Mouse (Mus musculus) midbrain, embryonic 16.5 days (tissue): ENCODE results near the gene Mgat4a. TPM values are rescaled to one million over a fixed set of nuclear protein-coding genes. Genes with fewer than 3 reads are reported as not detected.
"Not testable (repeated sequence)": the region's sequence is repeated elsewhere in the genome, so short reads cannot be mapped to it uniquely, and the experiment has no call there.

Experiments used
- ATAC-seq: fragments of 200-750 bp; cut with Nextera tagmentation; 2 replicates; pipeline ENCODE4 v1.8.0; 2017; ENCODE audit warnings: moderate TSS enrichment
- H3K27ac ChIP-seq: fragments of 300-500 bp; sonication (generic); 2 replicates; pipeline ENCODE4 v1.5.1; 2014; ENCODE audit warnings: mild to moderate bottlenecking, low read length, mixed read lengths
- H3K27me3 ChIP-seq: fragments of 300-500 bp; sonication (generic); 2 replicates; pipeline ENCODE4 v1.6.1; 2014; ENCODE audit warnings: low read depth, low read length, mixed read lengths; ENCODE audit not compliant: control insufficient read depth, insufficient read depth
- H3K36me3 ChIP-seq: fragments of 300-500 bp; sonication (generic); 2 replicates; pipeline ENCODE4 v1.6.1; 2014; ENCODE audit warnings: mild to moderate bottlenecking, low read length, moderate library complexity, mixed read lengths; ENCODE audit not compliant: control insufficient read depth, insufficient read depth
- H3K4me1 ChIP-seq: fragments of 300-500 bp; sonication (generic); 2 replicates; pipeline ENCODE4 v1.6.1; 2014; ENCODE audit warnings: mild to moderate bottlenecking, low read length, mixed read lengths; ENCODE audit not compliant: control insufficient read depth, insufficient read depth
- H3K4me2 ChIP-seq: fragments of 300-500 bp; sonication (generic); 2 replicates; pipeline ENCODE4 v1.6.1; 2014; ENCODE audit warnings: mild to moderate bottlenecking, low read length, mixed read lengths
- H3K4me3 ChIP-seq: fragments of 300-500 bp; sonication (generic); 2 replicates; pipeline ENCODE4 v1.5.1; 2014; ENCODE audit warnings: low read depth, mild to moderate bottlenecking, low read length, moderate library complexity, mixed read lengths
- H3K9ac ChIP-seq: fragments of 300-500 bp; sonication (generic); 2 replicates; pipeline ENCODE4 v1.6.1; 2014; ENCODE audit warnings: low read depth, low read length, mixed read lengths
- H3K9me3 ChIP-seq: fragments of 300-500 bp; sonication (generic); replicated peaks from 2 replicates; pipeline ENCODE4 v1.6.1; 2014; ENCODE audit warnings: mild to moderate bottlenecking, low read length, mixed read lengths; ENCODE audit not compliant: control insufficient read depth, poor library complexity, severe bottlenecking
- WGBS: fragments of 180-500 bp; shearing (Covaris S2); extraction: QIAGEN DNeasy Blood & Tissue Kit; methylation state at CpG from one replicate; pipeline ENCODE4 v1.1.7; 2014; 5-methylcytosine and 5-hydroxymethylcytosine counted together
- polyA plus RNA-seq: library from polyadenylated mRNA; unstranded; fragments of >200 nt; fragmentation: Nextera tagmentation; extraction: Ambion mirVana; gene quantifications from 2 replicates; pipeline ENCODE4 v1.2.1, GENCODE M21; 2015

Mgat4a gene
- polyA plus RNA-seq, 1 experiment from 2014 or later: 11.7 TPM

DNA sequence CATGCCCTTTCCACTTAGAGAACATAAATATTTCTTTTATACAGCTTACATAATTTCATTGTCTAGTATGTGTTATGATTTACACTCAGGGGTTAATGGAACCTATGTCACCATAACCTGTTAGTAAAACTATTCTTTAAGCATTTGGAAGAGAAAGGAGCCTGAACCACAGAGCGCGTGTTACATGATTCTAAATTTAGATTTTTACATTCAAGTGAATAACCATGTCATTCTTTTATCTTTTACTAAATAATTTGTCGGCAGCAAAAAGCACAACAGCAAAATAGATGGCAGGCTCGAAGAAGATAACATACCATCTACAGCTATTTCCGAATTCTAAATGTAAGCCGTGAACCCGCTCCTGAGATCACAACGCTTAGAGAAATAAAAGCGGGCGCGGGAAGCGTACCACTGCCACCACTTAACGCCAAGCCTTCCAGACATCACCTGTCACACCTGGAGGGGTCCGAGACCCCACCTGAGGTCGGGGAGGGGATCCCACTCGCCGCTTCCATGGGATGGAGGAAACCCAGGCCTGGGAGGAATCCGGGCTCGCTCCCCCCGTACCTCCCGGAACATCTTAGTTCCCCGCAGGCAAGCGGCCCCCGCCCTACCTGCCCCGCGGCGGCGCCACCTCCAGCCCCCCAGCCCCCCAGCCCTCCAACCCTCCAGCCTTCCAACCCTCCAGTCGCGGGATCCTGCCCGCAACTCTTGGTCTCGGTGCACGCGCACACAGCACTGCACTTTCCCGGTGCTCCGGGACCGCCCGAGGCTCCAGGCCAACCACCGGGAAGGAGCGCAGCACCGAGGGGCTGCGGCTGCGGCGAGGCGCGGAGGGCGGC lies 627 bp downstream of the Mgat4a start:
- H3K27ac ChIP-seq: peak overlapping the region; percentile 93
- ATAC-seq: peak; percentile 79
- H3K27me3 ChIP-seq: peaks cover 6% of the 10 kb centered on the region
- peaks cover 7% of the 10 kb centered on the region for H3K4me1 ChIP-seq
- 5% methylated on average over 28 of the region's 47 CpGs for WGBS
- H3K4me3 ChIP-seq: peak overlapping the region; percentile 87
- peak overlapping the region; percentile 90 for H3K9ac ChIP-seq
- H3K4me2 ChIP-seq: peak overlapping the region; percentile 72
- H3K36me3 ChIP-seq: no peaks in the 10 kb centered on the region
- no peaks in the 10 kb centered on the region for H3K9me3 ChIP-seq

DNA sequence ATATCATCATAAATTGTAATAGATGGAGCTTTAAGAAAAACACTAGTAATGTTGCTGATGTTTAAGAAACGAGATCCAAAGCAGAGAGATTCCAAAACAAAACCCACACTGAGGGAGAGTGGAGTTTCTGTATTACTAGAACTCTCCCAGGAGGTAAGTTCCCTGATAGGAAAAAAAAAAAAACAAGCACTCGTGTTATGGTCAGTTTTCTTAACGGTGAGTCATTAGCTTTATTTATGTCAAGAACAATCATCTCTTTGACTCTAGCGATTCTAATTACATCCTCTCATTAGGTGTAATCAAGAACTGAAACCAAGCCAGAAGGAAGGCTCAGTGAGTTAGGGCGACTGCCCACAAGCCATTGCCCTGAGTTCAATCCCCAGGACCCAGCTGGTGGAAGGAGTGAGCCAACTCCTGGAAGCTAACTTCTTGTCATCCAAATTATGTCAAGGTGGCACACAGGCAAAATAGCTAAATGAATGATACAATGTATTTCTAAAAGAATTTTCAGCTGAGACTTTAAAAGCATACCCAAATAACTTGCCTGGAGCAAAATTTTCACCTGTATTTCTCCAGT lies 6.2 kb downstream of the Mgat4a start:
- peaks cover 8% of the 10 kb centered on the region for H3K4me1 ChIP-seq
- WGBS: 71% methylated on average over 5 of the region's 5 CpGs
- H3K9me3 ChIP-seq: no peaks in the 10 kb centered on the region
- H3K27me3 ChIP-seq: no peaks in the 10 kb centered on the region
- H3K27ac ChIP-seq: no peak overlapping the region
- no peak overlapping the region for H3K4me3 ChIP-seq
- no peak overlapping the region; the same call in 1 of the 2 replicates for H3K4me2 ChIP-seq
- H3K9ac ChIP-seq: peak overlapping the region; percentile 10; the same call in 1 of the 2 replicates
- H3K36me3 ChIP-seq: no peaks in the 10 kb centered on the region
- ATAC-seq: no peak

DNA sequence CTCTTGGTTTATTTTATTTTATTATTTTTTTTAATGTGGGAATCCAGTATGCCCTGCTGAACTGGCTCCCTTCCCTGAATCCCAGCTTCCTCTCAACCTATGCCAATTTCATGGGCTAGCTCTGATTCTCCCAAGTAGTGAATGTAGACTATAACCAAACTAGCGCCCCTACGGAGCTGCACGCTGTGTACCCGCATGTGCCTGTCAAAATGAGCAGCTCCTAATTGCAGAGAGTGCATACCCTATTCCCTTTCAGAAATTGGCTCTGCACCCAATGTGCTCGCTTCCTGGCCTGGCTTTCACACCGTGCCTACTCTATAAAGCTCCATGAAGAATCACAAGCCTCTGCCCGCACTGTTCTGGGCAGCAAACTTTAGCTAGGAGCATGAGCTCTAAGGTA lies 7.6 kb downstream of the Mgat4a start:
- Histone ChIP-seq H3K27ac (no peak overlapping the region), H3K36me3 (no peaks in the 10 kb centered on the region), H3K9me3 (no peaks in the 10 kb centered on the region), H3K4me2 (no peak overlapping the region), H3K27me3 (no peaks in the 10 kb centered on the region), H3K4me3 (no peak overlapping the region), H3K9ac (no peak overlapping the region), H3K4me1 (0 out of 2 replicates have a peak, but pooled peaks cover 3% of the 10 kb centered on the region)
- 86% methylated on average over 7 of the region's 7 CpGs for WGBS
- no peak for ATAC-seq

DNA sequence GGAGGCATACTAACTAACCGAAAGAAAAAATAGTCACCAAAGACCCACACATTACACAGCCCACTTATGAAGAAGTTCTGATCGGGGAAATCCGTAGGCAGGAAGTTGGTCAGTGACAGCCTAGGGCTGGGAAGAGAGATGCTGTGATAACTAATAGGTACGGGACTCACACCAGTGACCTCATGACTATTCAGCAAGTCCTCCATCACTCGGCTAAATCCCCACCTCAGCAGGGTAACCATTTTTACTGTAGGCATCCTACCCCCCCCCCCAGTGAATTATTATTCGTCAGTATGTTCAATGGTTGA lies 8.3 kb downstream of the Mgat4a start:
- Histone ChIP-seq H3K9ac (no peak overlapping the region), H3K36me3 (no peaks in the 10 kb centered on the region), H3K4me2 (no peak overlapping the region), H3K9me3 (no peaks in the 10 kb centered on the region), H3K4me3 (no peak overlapping the region), H3K27ac (no peak overlapping the region), H3K4me1 (0 out of 2 replicates have a peak, but pooled peaks cover 3% of the 10 kb centered on the region), H3K27me3 (no peaks in the 10 kb centered on the region)
- ATAC-seq: no peak
- WGBS: 79% methylated on average over 6 of the region's 6 CpGs

DNA sequence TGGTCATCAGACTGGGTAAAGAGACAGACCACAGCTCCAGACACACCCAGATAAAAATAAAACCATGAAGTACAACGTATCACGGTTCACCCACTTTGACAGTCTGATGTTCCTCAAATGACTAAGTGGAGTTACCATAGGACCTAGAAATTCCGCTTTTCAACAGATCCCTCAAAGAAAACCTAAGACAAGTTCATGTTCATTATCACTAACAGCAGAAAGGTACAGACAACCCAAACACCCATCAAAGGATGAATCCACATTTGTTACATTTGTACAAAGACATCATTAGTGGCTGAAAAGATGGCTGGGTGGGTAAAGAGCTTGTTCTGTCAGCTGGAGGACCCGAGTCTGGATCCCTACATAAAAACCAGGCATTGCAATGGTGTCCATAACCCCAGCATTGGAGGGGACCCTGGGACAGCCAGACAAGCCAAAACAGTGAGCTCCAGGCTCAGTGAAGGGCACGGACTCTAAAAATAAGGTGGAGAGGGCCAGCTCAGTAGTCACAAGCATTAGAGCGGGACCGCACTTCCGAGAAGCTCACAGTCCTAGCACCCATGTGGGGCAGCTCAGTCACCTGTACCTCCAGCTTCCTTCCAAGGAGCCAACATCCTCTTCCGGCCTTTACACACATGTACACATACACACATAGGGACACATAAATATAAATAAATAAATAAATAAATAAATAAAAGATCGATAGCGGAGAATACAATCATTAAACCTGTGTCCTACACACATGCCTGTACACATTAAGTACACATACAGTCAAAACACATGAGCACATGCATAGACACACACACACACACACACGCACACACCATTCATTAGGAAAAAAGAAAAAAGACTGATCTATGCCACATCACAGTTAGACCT lies 8.9 kb downstream of the Mgat4a start:
- Histone ChIP-seq H3K9ac (no peak overlapping the region), H3K4me3 (no peak overlapping the region), H3K27ac (no peak overlapping the region), H3K27me3 (no peaks in the 10 kb centered on the region), H3K4me1 (0 out of 2 replicates have a peak, but pooled peaks cover 3% of the 10 kb centered on the region), H3K36me3 (no peaks in the 10 kb centered on the region), H3K9me3 (no peaks in the 10 kb centered on the region), H3K4me2 (no peak overlapping the region)
- no peak for ATAC-seq
- 93% methylated on average over 12 of the region's 12 CpGs for WGBS

DNA sequence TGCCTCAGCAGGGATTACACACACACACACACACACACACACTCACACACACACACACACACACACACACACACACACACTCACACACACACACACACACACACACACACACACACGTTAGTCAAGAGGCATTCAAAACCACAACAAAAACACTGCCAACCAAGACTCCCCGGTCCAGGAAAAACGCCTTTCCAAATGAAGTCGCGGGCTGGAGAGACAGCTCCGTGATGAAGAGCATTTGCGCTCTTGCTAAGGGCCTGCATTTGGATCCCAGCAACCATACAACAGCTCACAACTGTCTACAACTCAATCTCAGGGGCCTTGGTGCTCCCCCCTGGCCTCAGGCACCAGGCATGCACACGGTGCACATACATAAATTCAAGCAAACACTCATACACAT lies 10.8 kb downstream of the Mgat4a start:
- Histone ChIP-seq H3K9me3 (no peaks in the 10 kb centered on the region), H3K4me2 (no peak overlapping the region), H3K4me3 (no peak overlapping the region), H3K27me3 (no peaks in the 10 kb centered on the region), H3K9ac (no peak overlapping the region), H3K4me1 (0 out of 2 replicates have a peak, but pooled peaks cover 3% of the 10 kb centered on the region), H3K36me3 (no peaks in the 10 kb centered on the region), H3K27ac (no peak overlapping the region)
- ATAC-seq: no peak
- 69% methylated on average over 8 of the region's 8 CpGs for WGBS

DNA sequence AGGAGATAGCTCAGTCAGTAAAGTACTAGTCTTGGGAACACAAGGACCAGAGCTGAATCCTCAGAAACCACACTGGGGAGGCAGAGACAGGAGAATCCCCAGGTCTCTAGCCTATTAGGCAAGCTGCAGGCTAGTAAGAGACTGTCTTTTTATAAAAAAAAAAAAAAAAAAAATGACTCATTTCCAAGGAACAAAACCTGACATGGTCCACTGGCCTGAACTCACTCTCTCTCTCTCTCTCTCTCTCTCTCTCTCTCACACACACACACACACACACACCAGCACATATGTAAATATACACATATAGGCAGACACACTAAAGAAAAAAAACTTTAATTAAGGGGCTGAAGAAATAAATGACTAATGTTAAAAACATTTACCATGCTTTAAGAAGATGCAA lies 14.6 kb downstream of the Mgat4a start:
- no peak overlapping the region for H3K4me2 ChIP-seq
- no peaks in the 10 kb centered on the region for H3K27me3 ChIP-seq
- H3K27ac ChIP-seq: no peak overlapping the region
- no peak for ATAC-seq
- no peak overlapping the region for H3K4me3 ChIP-seq
- H3K4me1 ChIP-seq: no peaks in the 10 kb centered on the region
- H3K9ac ChIP-seq: no peak overlapping the region
- H3K9me3 ChIP-seq: no peaks in the 10 kb centered on the region
- H3K36me3 ChIP-seq: no peaks in the 10 kb centered on the region

DNA sequence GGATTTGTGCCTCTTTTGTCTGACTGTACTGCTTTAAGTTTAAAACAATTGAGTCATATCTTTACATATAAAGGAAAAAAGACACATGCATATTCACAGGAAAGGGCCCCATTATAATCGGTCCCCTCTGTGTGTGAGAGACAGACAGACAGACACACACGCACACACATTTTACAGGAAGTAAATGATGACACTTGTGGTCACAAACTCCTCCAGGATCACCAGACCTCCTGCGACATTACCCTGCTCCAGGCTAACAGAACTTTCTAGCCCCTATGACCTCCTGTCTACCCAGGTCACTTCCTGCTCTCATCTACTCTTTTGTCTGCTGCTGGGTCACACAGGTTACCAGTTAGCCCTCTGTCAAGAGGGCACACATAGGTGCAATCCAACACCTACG lies 16.1 kb downstream of the Mgat4a start:
- Histone ChIP-seq H3K4me2 (no peak overlapping the region), H3K27me3 (no peaks in the 10 kb centered on the region), H3K27ac (no peak overlapping the region), H3K36me3 (no peaks in the 10 kb centered on the region), H3K4me3 (no peak overlapping the region), H3K4me1 (no peaks in the 10 kb centered on the region), H3K9me3 (no peaks in the 10 kb centered on the region), H3K9ac (no peak overlapping the region)
- ATAC-seq: no peak
- WGBS: 96% methylated on average over 4 of the region's 4 CpGs

DNA sequence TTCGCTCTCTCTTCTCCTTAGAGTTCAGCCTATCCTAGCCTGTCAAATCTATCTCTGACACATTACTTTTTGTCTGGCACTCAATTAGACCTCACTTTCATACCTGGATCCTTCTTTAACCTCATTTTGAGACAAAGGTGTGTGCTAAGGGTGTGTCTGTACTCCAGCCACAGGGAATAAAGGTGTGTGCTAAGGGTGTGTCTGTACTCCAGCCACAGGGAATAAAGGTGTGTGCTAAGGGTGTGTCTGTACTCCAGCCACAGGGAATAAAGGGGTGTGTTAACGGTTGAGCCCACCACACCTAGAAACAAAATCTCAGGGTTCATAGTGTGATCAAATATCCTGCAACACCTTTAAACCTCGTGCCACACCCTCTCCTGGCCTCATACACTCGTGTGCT lies 16.7 kb downstream of the Mgat4a start:
- not testable (repeated sequence) for ATAC-seq, H3K9ac ChIP-seq, H3K4me3 ChIP-seq, H3K4me2 ChIP-seq, H3K9me3 ChIP-seq, H3K27me3 ChIP-seq, H3K36me3 ChIP-seq, H3K4me1 ChIP-seq, H3K27ac ChIP-seq
- WGBS: 87% methylated on average over 4 of the region's 4 CpGs
